Mouse (Mus musculus): ENCODE data around the gene 9330182O14Rik.

Gene 9330182O14Rik

DNA sequence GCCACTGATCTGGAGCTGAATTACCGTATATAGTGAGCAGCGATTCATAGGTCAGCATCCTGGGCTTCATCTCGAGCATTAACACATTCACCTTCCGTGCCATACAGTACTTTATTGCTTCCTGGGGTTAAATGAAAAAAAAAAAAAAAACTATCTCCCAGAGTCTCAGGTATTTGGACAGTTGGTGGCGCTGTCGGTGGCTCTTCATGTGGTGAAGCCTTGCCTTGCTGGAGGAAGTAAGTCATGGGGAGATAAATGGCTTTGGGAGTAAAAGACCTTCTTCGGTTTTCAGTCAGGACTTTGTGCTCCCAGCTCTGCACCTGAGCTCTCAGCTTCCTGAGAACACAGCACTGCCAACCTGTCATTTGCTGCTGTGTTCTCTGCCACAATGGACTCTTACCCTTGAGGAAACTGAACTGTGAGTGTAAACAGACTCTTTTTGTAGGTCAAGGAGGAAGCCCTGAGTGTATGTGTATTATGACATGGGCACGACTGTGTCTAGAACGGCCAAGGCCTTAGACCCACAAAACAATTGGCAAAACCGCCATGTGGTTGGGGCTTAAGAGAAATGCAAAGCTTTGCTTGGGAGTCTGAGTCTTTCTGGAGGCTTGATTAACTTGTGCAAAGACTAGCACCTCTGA is at the start of gene 9330182O14Rik:
Gene 9330182O14Rik, plus strand, starts transcription at position 214 of the 641 bp plus-strand sequence.
- no peak for DNase-seq (ENCODE audit: low spot score)

DNA sequence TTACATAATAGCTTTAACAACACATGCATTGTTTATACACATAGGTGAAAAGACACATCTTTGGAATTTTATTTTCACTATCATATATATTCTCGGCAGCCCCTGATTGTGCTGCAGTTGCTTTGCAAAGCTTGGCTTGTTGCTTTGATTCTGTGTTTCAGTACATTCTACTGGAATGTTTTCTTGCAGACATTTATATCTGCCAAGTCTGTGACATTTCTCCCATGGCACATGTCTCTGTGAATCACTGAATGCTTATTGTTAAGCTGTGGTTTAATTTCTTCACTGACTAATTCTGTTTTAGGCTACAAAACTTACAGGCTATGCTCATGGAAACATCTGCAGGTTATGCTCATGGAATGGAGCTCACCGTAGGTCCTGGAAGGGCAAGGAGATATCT is 30.9 kb upstream of the 9330182O14Rik start:
- no peak for DNase-seq (ENCODE audit: low spot score)

DNA sequence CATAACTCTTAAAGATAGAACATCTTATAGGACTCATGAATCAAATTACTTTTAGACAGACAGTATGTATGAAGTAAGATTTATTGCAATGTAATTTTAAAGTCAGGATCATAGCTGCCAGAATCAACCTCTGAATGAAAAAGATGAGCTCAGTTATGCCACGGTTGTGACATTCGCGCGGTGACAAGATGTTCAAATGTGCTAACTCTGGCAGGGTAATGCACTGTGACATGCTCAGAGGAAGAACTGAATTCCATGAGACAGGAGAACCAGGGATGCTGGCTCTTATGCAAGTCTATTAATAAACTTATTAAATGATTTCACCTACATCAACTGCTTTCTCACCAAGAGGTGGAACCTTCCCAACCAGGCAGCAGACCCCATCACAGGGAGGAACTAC is 28.5 kb upstream of the 9330182O14Rik start:
- DNase-seq (ENCODE audit: low spot score): no peak

DNA sequence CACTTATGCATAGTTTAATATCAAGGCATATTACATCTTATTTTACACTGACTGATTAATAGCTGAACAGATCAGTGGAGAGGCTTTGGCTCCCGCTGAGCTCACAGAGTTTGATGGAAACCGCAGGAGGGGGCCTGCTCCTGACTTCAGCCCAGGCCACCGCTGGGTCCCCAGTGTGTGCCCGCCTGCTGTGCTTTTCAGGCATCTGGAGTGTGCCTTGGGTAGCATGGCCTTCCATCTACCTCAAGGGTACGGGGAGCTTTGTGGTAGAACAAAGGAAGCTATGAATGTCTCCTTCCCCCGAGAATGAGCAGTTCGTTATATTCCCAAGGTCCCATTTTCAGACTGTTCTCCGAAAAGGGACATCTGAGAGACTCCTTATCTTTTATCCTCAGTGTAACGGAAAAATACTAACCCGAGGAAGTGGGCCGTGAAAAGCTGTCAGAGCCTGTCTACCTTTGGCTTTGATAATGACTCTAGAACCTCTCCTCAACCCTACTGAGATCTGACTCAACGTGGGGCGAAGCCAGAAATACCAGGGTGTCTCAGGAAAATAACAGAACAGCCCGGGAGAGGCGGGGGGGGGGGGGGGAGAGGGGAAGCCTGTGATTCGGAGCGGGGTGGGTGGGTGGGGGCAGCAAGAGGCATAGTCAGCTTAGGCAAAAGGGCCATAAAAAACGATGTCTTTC is 20.1 kb upstream of the 9330182O14Rik start:
- no peak for DNase-seq (ENCODE audit: low spot score)

DNA sequence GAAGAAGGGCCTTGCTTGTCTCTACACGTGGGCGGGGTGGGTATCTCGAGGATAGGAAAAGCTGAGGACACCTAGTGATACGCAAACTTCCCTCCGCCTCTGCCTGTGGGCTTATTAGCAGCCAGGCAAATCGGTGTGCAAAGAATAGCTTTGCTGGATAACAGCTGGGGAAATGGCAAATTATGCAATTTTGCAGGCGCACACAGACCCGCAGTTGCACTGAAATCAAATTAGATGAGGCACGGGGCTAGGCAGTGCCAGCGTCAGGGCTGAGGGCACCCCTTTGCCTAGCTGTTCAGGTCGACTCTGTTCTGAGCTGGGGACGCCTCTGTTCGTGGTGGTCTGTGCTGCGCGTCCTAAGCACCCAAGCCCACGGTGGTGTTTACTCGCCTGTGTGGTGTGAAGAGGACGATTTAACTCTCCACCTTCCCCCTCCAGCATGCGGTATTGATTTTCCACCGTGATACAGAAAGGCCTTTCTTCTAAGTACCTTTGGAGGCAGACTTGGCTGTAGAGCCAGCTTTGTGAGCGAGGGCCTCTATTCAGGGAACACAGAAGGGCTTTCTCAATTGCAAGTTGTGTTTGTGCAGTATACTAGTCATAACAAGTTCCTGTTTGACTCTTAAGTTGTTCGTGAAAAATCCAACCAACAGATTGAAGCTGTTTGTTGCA is 19.4 kb upstream of the 9330182O14Rik start:
- DNase-seq (ENCODE audit: low spot score): no peak

DNA sequence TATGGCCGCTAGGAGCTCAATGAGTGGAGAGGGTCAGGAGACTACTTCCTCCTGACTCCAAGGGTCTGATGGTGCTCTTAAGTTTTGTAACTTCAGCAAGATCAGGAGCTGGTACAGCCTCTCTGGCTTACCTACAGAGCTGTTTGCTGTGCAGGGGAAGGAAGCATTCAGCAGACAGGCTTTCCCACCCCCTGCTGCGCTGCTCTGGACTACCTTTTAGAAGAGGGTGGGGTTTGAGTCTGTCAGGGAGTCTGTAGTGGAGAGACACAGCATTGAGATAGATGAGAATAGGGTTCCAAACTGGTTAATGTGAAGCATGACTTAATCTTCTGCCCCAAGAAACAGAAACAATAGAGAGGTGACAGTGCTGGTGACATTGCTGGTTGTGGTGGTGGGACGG is 17.8 kb upstream of the 9330182O14Rik start:
- DNase-seq (ENCODE audit: low spot score): no peak

DNA sequence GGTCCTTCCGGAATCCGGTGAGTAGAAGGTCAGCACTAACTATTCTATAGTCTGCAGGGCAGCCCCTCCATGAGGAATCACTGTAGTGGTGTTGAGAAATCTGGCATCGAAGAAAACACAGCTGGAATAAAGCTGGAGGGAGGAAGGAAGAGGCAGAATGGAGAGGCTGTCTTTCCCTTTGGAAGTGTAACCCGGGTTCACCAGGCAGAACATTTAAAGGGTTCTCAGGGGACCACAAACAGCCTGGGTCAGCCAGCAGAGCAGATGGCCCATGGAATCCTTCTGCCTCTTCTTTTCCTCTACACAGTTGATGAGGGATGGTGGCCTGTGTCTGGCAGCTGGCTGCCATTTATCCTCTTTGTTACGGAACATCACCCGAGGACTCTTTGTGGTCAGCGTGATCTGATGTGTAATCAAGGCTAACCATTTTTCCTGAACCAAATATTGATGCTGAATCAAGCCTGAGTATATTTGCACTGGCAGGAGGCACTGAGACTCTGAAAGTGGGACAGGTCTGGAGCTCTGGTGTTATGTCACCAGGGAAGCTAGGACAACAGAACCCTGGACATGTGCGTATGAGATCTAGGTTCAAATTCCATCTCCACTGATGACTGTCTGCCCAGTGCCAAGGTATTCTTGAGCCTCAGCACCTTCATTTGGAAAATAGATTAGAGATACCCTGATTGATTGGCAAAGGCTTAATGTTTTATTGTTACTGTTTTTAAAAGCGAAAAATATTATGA is 9.8 kb upstream of the 9330182O14Rik start:
- no peak for DNase-seq (ENCODE audit: low spot score)

DNA sequence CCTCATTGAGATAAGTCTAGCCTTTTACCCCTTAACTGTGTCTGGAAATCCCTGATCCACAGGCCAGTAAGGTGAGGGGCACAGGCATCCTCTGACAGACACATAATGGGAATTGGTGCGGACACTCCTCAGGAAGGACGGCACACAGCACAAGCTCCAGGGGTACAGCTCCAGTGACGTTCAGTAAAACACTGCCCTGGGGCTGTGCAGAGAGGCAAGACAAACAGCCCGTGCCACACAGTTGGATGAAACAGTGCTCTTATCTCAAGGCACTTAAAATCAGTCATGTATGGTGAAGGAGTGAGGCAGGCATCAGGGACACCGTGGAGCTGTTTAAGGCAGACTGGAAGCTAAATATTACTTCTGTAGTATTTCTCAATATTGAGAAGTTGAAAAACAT is 4.7 kb upstream of the 9330182O14Rik start:
- DNase-seq (ENCODE audit: low spot score): no peak

DNA sequence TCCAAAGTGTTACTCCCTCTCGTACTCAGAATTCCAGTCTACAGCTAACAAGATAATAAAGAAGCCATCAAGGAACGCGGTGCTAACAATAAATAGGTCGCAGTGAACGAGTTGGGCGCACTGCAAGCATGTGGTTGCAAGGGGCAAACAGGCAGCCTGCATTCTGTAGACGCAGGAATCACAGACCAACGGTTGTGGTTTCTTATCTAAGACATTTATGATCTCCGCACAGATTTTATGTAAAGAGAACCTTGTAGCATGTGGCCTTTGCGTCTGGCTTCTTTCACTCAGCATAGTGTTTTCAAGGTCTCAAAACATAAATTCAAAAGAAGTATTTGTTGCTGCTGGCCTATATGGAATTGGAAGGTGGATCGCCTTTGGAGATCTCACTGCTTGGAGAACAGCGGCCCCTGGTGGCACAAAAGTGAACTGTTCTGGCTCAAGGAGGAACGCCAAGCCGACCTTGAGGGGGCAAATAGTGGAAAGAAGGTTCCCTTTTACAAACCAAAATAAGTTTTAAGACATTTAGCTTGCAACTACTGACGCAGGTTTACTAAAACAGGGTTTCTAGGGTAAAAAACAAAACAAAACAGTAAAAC is 3.2 kb upstream of the 9330182O14Rik start:
- DNase-seq (ENCODE audit: low spot score): peak; percentile 63

DNA sequence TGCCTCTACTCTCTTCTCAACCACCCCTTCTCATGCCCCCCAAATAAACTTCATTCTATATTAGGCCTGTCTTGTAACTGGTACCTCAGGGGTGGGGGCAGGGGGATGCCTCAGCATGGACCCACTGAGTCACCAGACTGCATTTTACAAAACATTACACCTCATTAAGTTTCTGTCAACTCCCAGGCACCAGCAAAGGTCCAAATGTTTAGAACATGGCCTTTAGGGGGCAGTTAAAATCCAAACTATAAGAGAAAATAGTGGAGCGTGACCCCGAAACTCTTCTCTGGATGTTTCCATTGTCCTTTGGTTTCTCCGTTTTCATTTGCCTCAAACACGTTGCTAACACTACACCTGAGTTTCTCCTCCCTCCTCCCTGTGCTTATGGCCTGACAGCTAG is 1.8 kb upstream of the 9330182O14Rik start:
- no peak for DNase-seq (ENCODE audit: low spot score)

DNA sequence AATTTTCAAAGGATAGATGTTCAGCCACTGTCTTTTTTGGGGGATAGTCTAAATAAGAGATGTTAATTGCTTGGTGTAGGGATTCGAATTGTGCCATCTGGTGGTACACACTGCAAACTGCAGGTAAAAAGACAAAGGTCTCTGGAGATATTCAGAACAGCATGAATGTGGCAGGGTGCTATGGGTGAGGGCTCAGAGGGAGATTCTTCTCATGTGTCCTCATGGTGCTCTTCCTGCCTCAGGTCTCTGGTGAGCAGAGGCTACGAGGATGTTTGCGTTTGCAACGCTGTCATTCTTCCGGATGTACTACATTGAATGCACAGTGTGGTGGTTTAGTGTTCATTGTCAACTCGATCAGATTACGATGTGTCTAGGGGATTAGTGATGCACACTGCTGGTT is 10.1 kb downstream of the 9330182O14Rik start:
- no peak for DNase-seq (ENCODE audit: low spot score)

DNA sequence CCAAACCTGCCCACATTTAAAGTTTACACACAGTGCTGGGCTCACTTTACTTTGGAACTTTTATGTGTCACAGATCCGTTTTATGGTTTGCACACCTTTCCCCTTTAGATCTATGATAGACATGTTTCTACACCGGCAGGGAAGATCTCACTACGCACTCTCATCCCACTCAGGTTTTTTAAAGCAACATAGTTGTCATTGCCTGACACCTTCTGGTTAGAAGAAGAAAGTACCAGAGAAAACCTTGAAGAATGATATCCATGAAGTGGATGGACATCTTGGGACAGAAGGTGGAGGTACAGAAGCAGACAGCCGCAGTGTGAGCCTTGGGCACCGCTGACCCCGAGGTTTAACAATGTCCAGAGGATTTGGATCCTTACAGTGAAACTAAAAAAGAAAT is 23.5 kb downstream of the 9330182O14Rik start:
- DNase-seq (ENCODE audit: low spot score): no peak

DNA sequence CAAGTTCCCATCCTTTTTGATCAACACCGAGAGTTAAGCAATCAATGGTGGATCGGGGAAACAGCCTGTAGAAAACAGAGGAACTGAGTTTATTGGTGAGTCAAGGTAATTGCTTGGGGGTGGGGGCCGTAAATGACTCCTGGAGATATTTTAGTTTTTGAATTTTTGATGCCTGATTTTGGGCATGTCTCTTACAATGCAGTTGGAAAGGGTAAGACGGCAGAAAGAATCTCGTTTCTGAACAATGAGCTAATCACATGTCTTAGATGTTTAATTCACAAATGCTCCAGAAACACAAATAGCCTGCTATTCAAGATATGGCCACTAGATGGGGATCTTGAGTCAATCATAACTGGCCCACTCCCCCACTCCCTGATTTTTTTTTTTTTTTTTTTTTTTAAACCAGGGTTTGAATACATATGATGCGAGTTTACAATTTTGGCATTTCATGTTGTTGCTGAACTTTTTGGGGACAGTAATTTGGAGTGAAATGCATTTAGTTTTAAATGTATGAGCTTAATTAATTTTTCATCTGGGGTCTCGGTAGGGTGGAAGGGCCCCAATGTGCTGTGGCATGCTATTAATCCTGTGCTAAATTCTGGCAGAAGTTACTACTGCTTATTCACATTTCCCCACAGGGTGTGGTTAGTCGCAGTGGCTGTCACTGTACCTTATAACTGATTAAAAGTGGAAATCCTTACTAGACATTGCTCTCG is 32.6 kb downstream of the 9330182O14Rik start:
- peak; percentile 84 for DNase-seq (ENCODE audit: low spot score)

DNA sequence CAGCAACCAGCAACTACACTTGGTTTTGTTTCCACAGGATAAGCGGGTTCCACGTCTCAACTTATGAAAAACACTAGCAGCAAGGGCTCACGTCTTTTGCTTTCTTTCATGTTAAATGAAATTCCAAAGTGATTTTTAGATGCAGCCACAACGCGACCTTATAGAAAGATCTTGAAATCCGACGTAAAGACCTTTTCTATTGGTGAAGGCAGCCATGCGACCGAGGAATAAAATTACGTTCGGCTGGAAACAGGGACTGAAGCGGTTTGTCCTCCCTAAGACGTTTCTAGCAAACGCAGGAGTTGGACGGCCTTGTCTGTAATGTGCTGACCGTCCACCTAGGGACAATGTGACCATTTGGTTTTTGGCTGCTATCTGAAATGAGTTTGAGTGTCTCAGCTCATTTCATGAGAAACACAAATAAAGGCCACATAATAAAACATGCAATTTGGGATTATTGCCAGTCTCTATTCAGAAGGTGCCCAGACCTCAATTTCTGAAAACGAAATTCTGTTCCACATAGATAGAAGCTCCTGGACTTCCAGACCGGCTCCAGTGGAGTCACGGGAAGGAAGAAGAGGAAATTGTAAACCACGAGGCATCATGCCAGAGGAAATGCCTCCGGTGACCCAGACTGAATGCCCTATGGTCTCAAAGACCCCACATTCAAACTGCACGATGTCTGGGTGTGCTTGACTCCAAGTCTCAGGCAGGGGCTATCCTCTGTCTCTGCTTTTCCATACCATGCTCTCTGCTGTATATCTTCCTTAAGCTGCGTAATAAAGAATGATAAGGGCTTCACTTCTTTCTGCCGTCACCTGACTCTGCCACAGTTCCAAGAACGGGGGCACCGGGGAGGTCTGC is 33.3 kb downstream of the 9330182O14Rik start:
- no peak for DNase-seq (ENCODE audit: low spot score)

DNA sequence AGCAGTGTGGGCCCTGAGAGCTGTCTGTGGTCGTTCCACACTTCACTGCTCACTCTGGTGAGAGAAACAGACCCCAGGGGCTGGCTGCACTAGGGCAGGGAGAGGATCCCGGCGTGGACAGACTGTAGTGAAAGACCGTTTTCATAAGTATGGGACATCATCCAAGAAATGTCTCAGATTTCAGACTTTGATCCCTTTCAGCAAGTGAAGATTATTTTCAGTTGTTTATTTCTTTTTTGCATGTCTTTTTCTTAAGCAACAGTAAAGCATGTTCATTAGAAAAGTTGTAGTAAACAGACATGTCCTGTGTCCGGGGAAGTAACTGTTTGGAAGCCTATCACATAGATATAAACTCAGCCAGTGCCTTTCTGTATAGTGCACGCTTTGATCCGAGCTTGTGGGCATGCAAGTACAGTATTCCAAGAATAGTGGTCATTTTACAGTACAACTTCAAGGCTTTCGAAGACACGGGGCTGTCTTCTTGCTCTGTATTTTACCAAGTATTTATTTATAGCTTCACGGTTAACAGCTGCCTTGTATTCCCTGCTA is 34.0 kb downstream of the 9330182O14Rik start:
- DNase-seq (ENCODE audit: low spot score): no peak

DNA sequence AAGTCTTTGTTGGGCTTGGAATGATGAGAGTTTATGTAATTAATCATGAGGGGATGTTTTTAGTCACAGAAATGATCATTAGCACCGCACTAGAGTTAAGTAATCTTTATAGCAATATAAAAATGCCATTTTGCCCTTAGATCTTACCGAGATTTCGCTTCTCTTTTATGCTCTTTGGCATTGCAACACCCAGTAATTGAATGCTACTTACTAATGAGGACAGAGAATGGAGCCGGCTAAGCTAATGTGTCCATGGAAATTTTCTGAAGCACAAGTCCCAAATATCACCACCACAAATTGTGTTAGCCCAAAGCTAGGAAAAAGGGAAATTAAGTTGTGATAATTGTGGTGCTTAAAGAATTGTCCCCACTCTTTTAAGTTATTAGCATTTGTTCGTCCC is 34.9 kb downstream of the 9330182O14Rik start:
- DNase-seq (ENCODE audit: low spot score): no peak

DNA sequence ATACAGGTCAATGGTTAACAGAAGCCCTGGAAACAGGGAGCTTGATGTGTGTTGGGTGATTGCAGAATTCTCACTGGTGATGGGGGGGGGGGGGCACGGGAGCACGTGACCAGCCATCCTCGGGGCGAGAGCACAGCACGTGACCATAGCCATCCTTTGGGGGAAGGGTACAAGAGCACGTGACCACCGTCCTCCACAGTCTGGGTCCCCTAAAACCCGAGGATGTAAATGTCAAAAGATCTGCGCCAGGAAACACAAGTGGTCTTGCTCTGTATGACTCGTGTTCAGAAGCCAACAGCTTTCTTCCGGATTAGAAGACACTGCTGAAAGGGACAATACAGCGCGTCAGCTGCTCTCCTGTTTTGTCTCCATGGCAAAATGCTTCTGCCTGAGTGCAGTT is 35.5 kb downstream of the 9330182O14Rik start:
- DNase-seq (ENCODE audit: low spot score): no peak

DNA sequence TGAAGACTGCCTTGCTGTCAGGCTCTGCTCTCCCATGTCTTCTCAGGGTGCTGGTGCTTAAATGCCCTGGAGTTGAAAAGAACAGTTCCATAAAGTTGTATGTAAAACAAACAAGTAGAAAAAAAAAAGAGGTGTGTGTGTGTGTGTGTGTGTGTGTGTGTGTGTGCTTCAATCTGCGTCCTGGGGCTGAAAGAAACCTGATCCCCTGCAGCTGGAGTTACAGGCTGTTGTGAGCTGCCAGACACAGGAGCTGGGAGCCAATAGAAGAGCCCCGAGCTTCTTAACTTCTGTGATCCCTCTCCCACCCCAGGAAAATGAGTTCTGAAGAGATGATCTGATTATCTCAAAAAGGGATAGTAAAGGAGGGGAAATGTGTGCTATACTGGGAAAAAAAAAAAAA is 45.3 kb downstream of the 9330182O14Rik start:
- no peak for DNase-seq (ENCODE audit: low spot score)

DNA sequence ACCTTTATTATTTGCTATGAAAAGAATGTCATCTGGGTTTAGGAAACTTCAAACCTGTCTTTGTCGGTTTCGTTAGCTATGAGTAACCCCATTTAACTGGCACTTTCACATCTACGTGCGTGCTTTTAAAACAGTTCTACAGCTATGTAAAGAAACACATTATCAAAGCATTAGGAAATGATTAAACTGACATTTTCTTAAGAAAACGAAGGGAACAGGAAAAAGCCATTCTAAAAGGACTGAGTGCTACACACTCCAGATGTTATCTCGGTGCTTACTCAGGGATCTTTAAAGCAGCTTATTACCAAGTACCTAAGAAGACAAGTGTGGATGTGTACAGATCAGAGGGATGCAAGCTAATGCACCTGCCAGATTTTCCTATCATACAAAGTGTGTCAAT is 52.9 kb downstream of the 9330182O14Rik start:
- no peak for DNase-seq (ENCODE audit: low spot score)
